Mouse (Mus musculus): ENCODE data around the gene 4930579F01Rik.

DNA sequence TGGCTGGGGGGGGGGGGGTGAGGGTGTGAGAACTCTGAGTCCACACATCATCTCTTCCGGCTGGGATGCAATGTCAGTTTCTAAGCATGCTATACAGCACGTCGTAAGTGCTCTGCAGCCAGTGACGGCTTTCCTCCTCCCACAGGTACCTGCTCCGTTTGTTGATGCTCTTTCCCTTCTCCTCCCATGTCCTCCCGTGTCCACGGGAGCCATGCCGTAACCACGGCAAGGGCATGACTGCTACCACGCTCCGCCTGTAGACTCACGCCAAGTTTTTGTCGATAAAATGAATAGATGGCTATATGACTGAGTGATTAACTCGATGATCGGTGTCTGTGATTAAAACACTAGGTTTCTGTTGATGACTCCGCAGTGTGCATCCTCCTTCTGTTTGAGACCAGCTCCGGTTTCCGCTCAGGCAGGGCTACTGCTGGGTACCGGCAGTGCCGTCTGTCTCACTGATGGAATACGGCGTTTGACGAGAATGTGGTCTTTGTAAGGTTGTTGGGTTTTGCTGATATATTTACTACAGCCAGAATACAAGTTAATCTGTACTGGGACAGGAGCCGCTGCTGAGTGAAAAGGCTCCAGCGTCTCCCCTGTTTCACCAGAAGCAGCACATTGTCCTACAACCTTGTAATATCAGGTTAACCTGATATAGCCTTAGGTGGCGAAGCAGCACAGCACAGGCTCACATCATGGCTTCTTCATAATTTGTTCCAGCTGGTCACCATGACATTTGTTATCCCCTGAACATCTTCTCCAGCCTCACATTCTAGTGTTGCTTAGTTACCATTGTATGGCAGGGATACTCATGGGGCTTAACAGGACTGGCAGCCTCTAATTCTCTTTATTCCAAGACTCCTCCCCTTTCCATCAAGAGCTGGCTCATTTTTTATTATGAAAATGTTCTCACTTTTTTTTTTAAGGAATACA, 7.4 kb downstream of the 4930579F01Rik start:
- TF ChIP-seq CTCF (IDR thresholded peaks at IDR 0.05; ENCODE audit: extremely low read depth, insufficient read length, insufficient replicate concordance, low read depth, low read length) (no peak), POLR2A (IDR thresholded peaks at IDR 0.05; ENCODE audit: low read depth, low read length) (no peak)

All from small intestine, adult 2 months (tissue).